Mouse (Mus musculus): ENCODE data around the gene Trp53inp2.

GRCm38 (mm10) chr2:155340166-155340565 lies 40.7 kb upstream of the Trp53inp2 start:
- TF ChIP-seq CTCF (IDR thresholded peaks at IDR 0.05 in 2 of 3, conservative IDR thresholded peaks at IDR 0.05 in 1 of 3; ENCODE audit: control insufficient read depth in 1 of 3, insufficient read depth in 1 of 3, low read depth in 2 of 3, low read length in 3 of 3, poor library complexity in 1 of 3, severe bottlenecking in 1 of 3) (no peak), MAX (IDR thresholded peaks at IDR 0.05; ENCODE audit: low read length) (no peak)

Data from MEL (cell line).